Mouse (Mus musculus) kidney, embryonic 14.5 days (tissue): ENCODE results near the gene Tenm4. TPM values are rescaled to one million over a fixed set of nuclear protein-coding genes. Genes with fewer than 3 reads are reported as not detected.

Source experiments
- ATAC-seq: fragments of 200-750 bp; cut with Nextera tagmentation; 2 replicates; pipeline ENCODE4 v1.8.0; 2017; ENCODE audit warnings: moderate number of reproducible peaks, mild to moderate bottlenecking, moderate TSS enrichment, moderate library complexity; ENCODE audit not compliant: low FRiP score, low TSS enrichment
- H3K27ac ChIP-seq: fragments of 300-500 bp; sonication (generic); 2 replicates; pipeline ENCODE4 v1.5.1; 2014; ENCODE audit warnings: low read depth, mild to moderate bottlenecking, low read length, moderate library complexity, mixed read lengths
- H3K27me3 ChIP-seq: fragments of 300-500 bp; sonication (generic); 2 replicates; pipeline ENCODE4 v1.6.1; 2014; ENCODE audit warnings: mild to moderate bottlenecking, low read length; ENCODE audit not compliant: control insufficient read depth, insufficient read depth
- H3K36me3 ChIP-seq: fragments of 300-500 bp; sonication (generic); 2 replicates; pipeline ENCODE4 v1.6.1; 2014; ENCODE audit warnings: low read length, mixed read lengths; ENCODE audit not compliant: control insufficient read depth, insufficient read depth
- H3K4me1 ChIP-seq: fragments of 300-500 bp; sonication (generic); 2 replicates; pipeline ENCODE4 v1.6.1; 2014; ENCODE audit warnings: low read length, mixed read lengths; ENCODE audit not compliant: control insufficient read depth, insufficient read depth
- H3K4me2 ChIP-seq: fragments of 300-500 bp; sonication (generic); replicated peaks from 2 replicates; pipeline ENCODE4 v1.6.1; 2014; ENCODE audit warnings: low read depth, mild to moderate bottlenecking, low read length
- H3K4me3 ChIP-seq: fragments of 300-500 bp; sonication (generic); 2 replicates; pipeline ENCODE4 v1.5.1; 2014; ENCODE audit warnings: mild to moderate bottlenecking, low read length
- H3K9ac ChIP-seq: fragments of 300-500 bp; sonication (generic); 2 replicates; pipeline ENCODE4 v1.6.1; 2014; ENCODE audit warnings: low read depth, mild to moderate bottlenecking, low read length, moderate library complexity
- H3K9me3 ChIP-seq: fragments of 300-500 bp; sonication (generic); 2 replicates; pipeline ENCODE4 v1.6.1; 2016; ENCODE audit warnings: low read length; ENCODE audit not compliant: control insufficient read depth
- WGBS: fragments of 180-500 bp; shearing (Covaris S2); extraction: QIAGEN DNeasy Blood & Tissue Kit; methylation state at CpG from one replicate; pipeline ENCODE4 v1.1.7; 2014; 5-methylcytosine and 5-hydroxymethylcytosine counted together
- polyA plus RNA-seq: library from polyadenylated mRNA; unstranded; fragments of >200 nt; fragmentation: Nextera tagmentation; extraction: Ambion mirVana; gene quantifications from 2 replicates; pipeline ENCODE4 v1.2.1, GENCODE M21; 2014

The Tenm4 gene
- polyA plus RNA-seq, 1 experiment from 2014 or later, result 51.0 TPM

- WGBS, result 90% methylated on average over 5 of the region's 5 CpGs
- no peak overlapping the region for H3K4me3 ChIP-seq
- no peak overlapping the region for H3K4me2 ChIP-seq
- no peaks in the 10 kb centered on the region for H3K9me3 ChIP-seq
- no peak overlapping the region for H3K27ac ChIP-seq
- no peak overlapping the region for H3K9ac ChIP-seq
- H3K36me3 ChIP-seq, result peaks cover 16% of the 10 kb centered on the region
- H3K4me1 ChIP-seq, result no peaks in the 10 kb centered on the region
- ATAC-seq, result no peak
- H3K27me3 ChIP-seq, result no peaks in the 10 kb centered on the region
These were observed 684.9 kb downstream of the Tenm4 start for GRCm38 (mm10) chr7:96855867-96856406.

- H3K9ac ChIP-seq, result no peak overlapping the region
- no peak overlapping the region for H3K4me3 ChIP-seq
- no peak overlapping the region for H3K4me2 ChIP-seq
- H3K27me3 ChIP-seq, result no peaks in the 10 kb centered on the region
- no peak overlapping the region for H3K27ac ChIP-seq
- H3K9me3 ChIP-seq, result no peaks in the 10 kb centered on the region
- ATAC-seq, result no peak
- no peaks in the 10 kb centered on the region for H3K4me1 ChIP-seq
- H3K36me3 ChIP-seq, result peaks cover 16% of the 10 kb centered on the region
- WGBS, result 72% methylated on average over 4 of the region's 4 CpGs
These were observed 685.5 kb downstream of the Tenm4 start for GRCm38 (mm10) chr7:96856518-96856917.

GRCm38 (mm10) chr7:96859077-96859476 lies 688.0 kb downstream of the Tenm4 start:
- H3K36me3 ChIP-seq, result peaks cover 7% of the 10 kb centered on the region; the same call in 1 of the 2 replicates
- WGBS, result 79% methylated on average over 2 of the region's 2 CpGs
- ATAC-seq, result no peak

GRCm38 (mm10) chr7:96859684-96860083 lies 688.6 kb downstream of the Tenm4 start:
- Histone ChIP-seq H3K9ac (no peak overlapping the region), H3K27me3 (no peaks in the 10 kb centered on the region), H3K4me2 (no peak overlapping the region), H3K9me3 (no peaks in the 10 kb centered on the region), H3K36me3 (0 out of 2 replicates have a peak, but pooled peaks cover 3% of the 10 kb centered on the region), H3K27ac (no peak overlapping the region), H3K4me3 (no peak overlapping the region), H3K4me1 (no peaks in the 10 kb centered on the region)
- ATAC-seq, result no peak
- 81% methylated on average over 5 of the region's 5 CpGs for WGBS

More at GRCm38 (mm10) chr7:96859077-96859476, 688.0 kb downstream of the Tenm4 start:
- H3K9ac ChIP-seq, result no peak overlapping the region
- H3K4me3 ChIP-seq, result no peak overlapping the region
- no peaks in the 10 kb centered on the region for H3K4me1 ChIP-seq
- no peak overlapping the region for H3K4me2 ChIP-seq
- no peak overlapping the region for H3K27ac ChIP-seq
- no peaks in the 10 kb centered on the region for H3K27me3 ChIP-seq
- H3K9me3 ChIP-seq, result no peaks in the 10 kb centered on the region

- H3K4me1 ChIP-seq, result no peaks in the 10 kb centered on the region
These were observed 689.6 kb downstream of the Tenm4 start for GRCm38 (mm10) chr7:96860650-96861049.

GRCm38 (mm10) chr7:96864894-96865722 lies 694.1 kb downstream of the Tenm4 start:
- H3K4me1 ChIP-seq, result no peaks in the 10 kb centered on the region
- H3K27ac ChIP-seq, result no peak overlapping the region
- no peak overlapping the region for H3K4me2 ChIP-seq
- H3K9me3 ChIP-seq, result no peaks in the 10 kb centered on the region
- no peak for ATAC-seq
- no peak overlapping the region for H3K9ac ChIP-seq
- H3K36me3 ChIP-seq, result peaks cover 15% of the 10 kb centered on the region; the same call in 1 of the 2 replicates
- no peak overlapping the region for H3K4me3 ChIP-seq
- no peaks in the 10 kb centered on the region for H3K27me3 ChIP-seq
- 71% methylated on average over 7 of the region's 7 CpGs for WGBS

More at GRCm38 (mm10) chr7:96860650-96861049, 689.6 kb downstream of the Tenm4 start:
- no peak for ATAC-seq
- H3K9me3 ChIP-seq, result no peaks in the 10 kb centered on the region
- no peak overlapping the region for H3K4me2 ChIP-seq
- no peak overlapping the region for H3K9ac ChIP-seq
- H3K27ac ChIP-seq, result no peak overlapping the region
- H3K27me3 ChIP-seq, result no peaks in the 10 kb centered on the region
- 72% methylated on average over 4 of the region's 4 CpGs for WGBS
- no peak overlapping the region for H3K4me3 ChIP-seq
- peaks cover 6% of the 10 kb centered on the region; the same call in 1 of the 2 replicates for H3K36me3 ChIP-seq

GRCm38 (mm10) chr7:96869079-96869810 lies 698.2 kb downstream of the Tenm4 start:
- Histone ChIP-seq H3K9me3 (no peaks in the 10 kb centered on the region), H3K4me3 (no peak overlapping the region), H3K27me3 (no peaks in the 10 kb centered on the region), H3K9ac (no peak overlapping the region), H3K36me3 (peaks cover 21% of the 10 kb centered on the region), H3K4me2 (no peak overlapping the region), H3K27ac (no peak overlapping the region), H3K4me1 (no peaks in the 10 kb centered on the region)
- WGBS, result 86% methylated on average over 16 of the region's 16 CpGs
- no peak for ATAC-seq

GRCm38 (mm10) chr7:96870473-96870872 lies 699.4 kb downstream of the Tenm4 start:
- no peak for ATAC-seq
- no peaks in the 10 kb centered on the region for H3K9me3 ChIP-seq
- no peak overlapping the region for H3K9ac ChIP-seq
- H3K36me3 ChIP-seq, result peaks cover 21% of the 10 kb centered on the region
- H3K4me1 ChIP-seq, result no peaks in the 10 kb centered on the region
- H3K27me3 ChIP-seq, result no peaks in the 10 kb centered on the region
- no peak overlapping the region for H3K27ac ChIP-seq
- H3K4me3 ChIP-seq, result no peak overlapping the region
- 85% methylated on average over 8 of the region's 8 CpGs for WGBS
- H3K4me2 ChIP-seq, result no peak overlapping the region
